Mouse (Mus musculus) gastrocnemius, adult 2 months (tissue): Measurements from ENCODE around the gene Spdef. TPM values are rescaled to one million over a fixed set of nuclear protein-coding genes. Genes with fewer than 3 reads are reported as not detected.

Source experiments
- DNase-seq: peaks from one replicate; pipeline ENCODE4 v3.0.0; 2022
- H3K27ac ChIP-seq: fragments of 200-600 bp; 2 replicates; pipeline ENCODE4 v1.8.1; 2022; ENCODE audit warnings: mild to moderate bottlenecking
- H3K4me3 ChIP-seq: fragments of 200-600 bp; 2 replicates; pipeline ENCODE4 v1.8.1; 2022; ENCODE audit warnings: mild to moderate bottlenecking, moderate library complexity
- CTCF ChIP-seq: fragments of 200-600 bp; IDR thresholded peaks from 2 replicates; pipeline ENCODE4 v1.8.1; 2022; ENCODE audit warnings: antibody characterized with exemption, mild to moderate bottlenecking, moderate library complexity
- intact Hi-C: fragments of 180-260 bp; cut with DNase I; formaldehyde crosslinking; loops from one replicate; pipeline ENCODE4 v1.15.1; 2025
- total RNA-seq, 2 experiments: library from RNA; stranded (reverse); gene quantifications; 2 replicates each; pipeline ENCODE4 v1.2.3; 2021

The Spdef gene
- total RNA-seq, 2 experiments from 2014 or later = not detected

DNA sequence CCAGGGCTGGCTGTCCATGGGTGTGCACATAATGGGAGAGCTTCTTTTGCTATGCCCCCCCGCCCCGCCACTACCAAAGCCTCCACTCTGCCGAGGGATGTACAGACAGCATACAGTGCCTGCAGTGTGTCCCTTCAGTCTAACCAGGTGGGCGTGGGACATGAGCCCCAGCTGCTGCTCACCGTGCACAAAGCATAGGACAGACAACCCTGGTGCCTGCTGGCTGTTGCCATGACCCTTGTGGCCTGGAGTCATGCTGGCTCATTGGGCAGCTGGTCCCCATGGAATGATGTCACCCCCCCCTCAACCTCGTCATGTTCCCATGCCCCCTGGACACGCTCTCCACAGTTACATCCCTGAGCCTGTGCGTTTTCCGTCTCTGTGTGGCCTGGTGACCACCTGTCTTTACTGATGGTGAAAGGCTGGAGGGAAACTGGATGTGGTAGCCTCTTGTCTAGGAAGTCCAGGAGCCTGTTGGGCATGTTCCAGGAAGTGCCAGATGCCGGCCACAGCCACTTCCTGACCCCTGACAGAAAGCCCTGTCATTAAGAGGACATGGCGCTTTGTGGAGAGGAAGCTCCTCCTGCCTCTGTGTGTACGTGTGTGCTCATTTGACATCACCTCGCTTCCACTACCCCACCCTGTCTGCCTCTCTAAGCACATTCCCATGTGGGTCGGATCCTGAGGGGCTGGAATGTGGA is 37.6 kb downstream of the Spdef start:
- Histone ChIP-seq H3K4me3 (no peak overlapping the region), H3K27ac (no peak overlapping the region)
- no peak for TF ChIP-seq CTCF
- DNase-seq = no peak
- intact Hi-C loops = no loop called here

DNA sequence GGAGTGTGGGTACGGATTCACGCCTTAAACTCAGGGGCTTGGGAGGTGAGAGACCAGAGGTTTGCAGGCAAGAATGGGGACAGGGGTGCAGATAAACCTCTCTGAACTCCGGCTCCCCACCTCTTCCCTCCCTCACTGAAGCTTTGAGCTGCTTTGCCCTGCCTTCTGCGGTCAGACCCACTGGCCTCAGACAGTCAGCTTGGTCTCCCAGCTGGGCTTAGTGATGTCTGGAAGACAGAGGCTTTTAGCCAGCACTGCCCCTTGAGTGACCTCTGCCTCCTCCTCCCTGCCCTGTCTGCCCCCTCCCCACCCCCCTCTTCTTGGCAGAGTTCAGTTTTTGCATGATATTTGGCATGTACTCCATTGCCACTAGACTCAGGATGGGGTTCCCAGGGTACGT is 42.4 kb downstream of the Spdef start:
- DNase-seq = no peak
- H3K4me3 ChIP-seq = no peak overlapping the region
- intact Hi-C loops = no loop called here
- no peak overlapping the region for H3K27ac ChIP-seq
- no peak for TF ChIP-seq CTCF

DNA sequence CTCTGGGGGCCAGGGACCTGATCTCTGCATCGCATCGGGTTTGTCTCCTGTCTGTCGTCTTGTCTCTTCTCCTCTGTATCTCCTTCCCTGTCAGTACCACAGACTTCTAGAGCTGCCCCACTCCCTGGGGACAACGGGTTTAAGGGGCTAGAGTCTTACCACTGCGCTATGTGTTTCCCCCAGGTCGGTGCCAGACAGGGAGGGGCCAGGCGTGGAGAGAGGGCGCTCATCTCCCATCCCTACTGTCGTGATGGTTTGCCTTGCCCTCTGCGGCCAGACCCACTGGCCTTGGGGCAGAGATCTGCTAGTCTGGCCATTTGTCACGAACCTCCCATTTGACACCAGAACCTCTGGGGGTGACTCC is 43.2 kb downstream of the Spdef start:
- intact Hi-C loops = no loop called here
- no peak overlapping the region for H3K27ac ChIP-seq
- DNase-seq = no peak
- peak overlapping the region; percentile 55; the same call in 1 of the 2 replicates for H3K4me3 ChIP-seq
- no peak for TF ChIP-seq CTCF

DNA sequence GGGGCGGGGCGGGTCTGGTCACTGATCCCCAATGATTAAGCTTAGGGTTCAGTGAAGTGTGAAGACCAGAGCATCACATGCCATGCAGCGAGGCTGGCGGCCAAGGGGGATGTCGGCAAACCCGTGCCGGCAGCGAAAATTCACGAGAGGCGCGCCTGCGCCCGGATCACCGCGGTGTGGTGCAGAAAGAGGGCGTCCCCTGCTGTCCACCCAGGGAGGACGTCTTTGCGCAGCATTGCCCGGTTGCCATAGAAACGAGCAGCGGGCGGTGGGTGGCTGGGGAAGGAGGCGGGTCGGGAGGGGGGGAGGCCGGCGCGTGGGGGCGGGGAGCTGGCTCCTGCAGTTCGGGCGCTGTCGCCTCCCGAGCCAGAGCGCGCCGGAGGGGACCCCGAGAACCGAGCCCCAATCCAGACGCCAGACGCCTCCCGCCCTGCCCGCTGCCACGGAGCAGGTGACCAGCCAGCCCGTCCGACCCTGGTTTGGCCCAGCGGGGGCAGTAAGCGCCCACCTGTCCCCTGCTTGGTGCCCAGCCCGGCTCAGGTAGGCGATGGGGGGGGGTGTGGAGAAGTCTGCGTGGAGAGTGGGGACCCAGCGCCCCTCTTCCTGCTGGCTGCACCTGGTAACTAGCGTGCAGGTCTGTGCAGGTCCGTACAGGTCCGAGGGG is 43.7 kb downstream of the Spdef start:
- Histone ChIP-seq H3K27ac (no peak overlapping the region), H3K4me3 (peak overlapping the region; percentile 55)
- TF ChIP-seq CTCF = peak; percentile 40
- intact Hi-C loops = no loop called here
- DNase-seq = peak; percentile 41

DNA sequence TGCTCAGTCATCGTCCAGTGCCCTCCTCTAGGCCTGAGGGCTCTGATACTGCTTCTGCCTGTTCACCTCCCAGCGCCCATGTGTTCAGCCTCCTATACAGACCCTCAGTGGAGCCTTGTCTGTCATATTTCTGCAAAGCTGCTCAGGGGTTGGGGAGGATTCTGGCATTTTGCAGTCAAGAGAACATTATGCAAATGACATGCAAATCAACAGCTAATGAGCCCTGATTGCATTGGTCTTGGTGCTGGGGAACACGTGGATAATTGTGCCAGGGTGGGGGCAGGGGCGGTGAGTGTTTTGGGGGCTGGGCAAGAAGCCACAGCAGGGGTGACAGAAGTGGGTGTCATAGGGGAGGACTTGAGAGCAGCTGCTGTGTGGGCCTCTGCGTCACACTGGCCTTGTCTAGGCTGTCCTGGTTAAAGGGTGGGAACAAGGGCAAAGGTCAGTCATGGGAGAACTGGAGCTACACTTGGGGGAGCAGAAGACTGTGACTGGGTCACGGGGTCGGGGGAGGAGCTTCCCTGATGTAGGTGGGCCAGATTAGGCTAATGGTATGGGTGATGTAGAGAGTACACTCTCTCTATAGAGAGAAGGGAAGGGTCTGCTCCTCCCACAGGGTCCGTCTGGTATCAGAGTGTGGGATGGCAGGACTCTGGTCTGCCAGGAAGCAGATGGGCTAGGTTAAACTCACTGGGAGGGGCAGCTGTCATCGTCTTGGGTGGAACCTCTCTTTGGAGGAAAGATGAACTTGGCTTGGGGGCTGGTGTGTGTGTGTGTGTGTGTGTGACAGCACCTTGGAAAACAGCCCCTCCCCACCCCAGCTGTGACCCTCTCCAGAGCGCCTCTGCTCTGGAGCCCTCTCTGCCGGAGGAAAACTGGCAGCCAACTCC is 49.6 kb downstream of the Spdef start:
- no peak for DNase-seq
- no peak overlapping the region for H3K4me3 ChIP-seq
- no peak overlapping the region for H3K27ac ChIP-seq
- TF ChIP-seq CTCF = no peak
- intact Hi-C loops = no loop called here

DNA sequence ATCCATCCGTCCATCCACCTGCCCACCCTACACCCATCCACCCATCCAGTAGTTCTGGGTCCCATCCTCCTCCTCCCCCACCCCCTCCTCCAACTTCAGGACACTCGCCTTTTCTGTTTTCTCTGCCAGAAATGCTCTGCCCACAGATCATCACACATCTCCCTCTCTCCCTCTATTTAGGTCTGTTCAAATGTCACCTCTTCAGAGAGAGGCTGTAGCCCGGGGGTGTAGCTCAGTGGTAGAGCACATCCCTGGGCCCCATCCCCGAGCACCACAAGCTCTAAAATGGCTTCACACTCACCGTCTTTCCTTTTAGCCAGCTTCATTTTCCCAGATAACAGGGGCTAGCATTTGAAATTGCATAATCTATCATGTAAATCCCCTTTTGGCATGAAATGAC is 51.0 kb downstream of the Spdef start:
- no peak overlapping the region for H3K4me3 ChIP-seq
- no peak for TF ChIP-seq CTCF
- no peak overlapping the region for H3K27ac ChIP-seq
- DNase-seq = no peak
- intact Hi-C loops = no loop called here

DNA sequence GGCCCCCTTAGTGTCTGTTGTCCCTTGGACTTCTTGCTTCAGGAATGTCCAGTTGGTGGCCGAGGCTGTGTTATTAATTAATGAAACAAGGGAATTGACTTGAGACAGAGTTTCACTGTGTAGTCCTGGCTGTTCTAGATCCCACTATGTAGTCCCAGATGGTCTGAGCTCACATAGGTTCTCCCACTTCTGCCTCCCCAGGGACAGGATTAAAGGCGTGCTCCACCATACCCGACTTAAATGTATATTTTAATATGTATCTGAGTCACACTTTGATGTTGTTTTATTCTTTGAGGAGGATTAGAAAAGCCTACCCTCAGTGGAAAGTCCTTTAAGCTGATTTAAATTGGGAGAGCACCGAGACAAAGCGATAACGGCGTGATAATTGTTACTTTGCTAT is 52.5 kb downstream of the Spdef start:
- Histone ChIP-seq H3K27ac (no peak overlapping the region), H3K4me3 (no peak overlapping the region)
- no peak for TF ChIP-seq CTCF
- DNase-seq = no peak
- intact Hi-C loops = no loop called here

DNA sequence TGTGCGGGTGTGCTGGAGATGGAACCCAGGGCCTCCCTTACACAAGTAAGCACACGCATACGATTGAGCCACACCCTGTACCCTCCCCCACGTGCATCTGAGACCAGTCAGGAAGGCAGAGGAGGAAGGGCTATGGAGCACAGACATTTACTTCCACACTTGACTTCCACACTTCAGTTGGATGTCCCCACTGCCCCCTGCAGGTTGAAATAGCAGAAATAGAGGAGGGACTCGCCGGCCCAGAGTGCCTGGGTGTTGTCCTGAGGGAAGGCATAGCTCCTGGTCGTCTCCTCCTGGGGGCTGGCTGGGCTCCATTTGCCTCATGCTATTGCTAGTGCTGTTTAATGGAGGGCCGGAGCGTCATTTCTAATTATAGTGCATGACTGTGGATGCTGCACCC is 53.3 kb downstream of the Spdef start:
- intact Hi-C loops = no loop called here
- no peak for DNase-seq
- no peak; the same call in 1 of the 2 replicates for TF ChIP-seq CTCF
- H3K4me3 ChIP-seq = no peak overlapping the region
- no peak overlapping the region for H3K27ac ChIP-seq

DNA sequence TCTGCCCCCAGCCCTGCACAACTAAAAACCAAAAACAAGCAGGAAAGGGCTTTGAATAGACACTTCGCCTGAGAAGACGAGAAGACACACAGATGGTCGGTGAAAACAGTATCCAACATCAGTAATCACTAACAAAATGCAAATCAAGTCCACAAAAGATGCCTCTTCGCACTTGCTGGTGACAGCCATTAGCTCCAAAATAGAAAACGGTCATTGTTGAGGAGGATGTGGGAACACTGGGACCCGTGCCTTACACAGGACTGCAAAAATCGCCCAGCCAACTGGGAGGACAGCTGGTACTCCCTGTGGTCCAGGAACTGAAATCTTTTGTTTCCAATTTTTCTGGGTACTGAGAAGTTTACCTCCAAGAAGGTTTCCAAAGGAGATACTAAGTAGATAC is 54.8 kb downstream of the Spdef start:
- TF ChIP-seq CTCF = no peak
- intact Hi-C loops = no loop called here
- no peak overlapping the region for H3K4me3 ChIP-seq
- no peak for DNase-seq
- no peak overlapping the region for H3K27ac ChIP-seq

DNA sequence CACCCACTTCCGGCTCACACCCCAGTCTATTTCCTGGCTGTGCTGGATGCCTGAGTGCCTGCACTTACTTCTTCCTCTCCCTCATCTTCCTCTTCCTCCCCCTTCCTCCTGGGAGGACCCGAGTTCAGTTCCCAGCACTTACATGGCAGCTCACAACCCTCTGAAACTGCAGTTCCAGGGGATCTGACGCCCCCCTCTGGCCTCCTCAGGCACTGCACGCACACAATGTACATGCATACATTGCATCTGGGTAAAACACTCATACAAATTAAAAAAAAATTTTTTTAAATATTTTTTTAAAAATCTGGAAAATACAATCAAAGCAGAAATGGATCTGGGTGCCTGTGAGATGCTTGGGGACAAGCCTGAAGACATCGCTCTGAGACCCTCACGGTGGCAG is 57.0 kb downstream of the Spdef start:
- intact Hi-C loops = no loop called here
- TF ChIP-seq CTCF = no peak
- no peak overlapping the region for H3K27ac ChIP-seq
- H3K4me3 ChIP-seq = no peak overlapping the region
- no peak for DNase-seq

Other genes with a start within 250 kb of the Spdef start
- not detected for gene Grm4, start 207.6 kb downstream of the Spdef start, total RNA-seq
- 10 to 100 TPM; 29.6 to 34.1 TPM for gene Hmga1, start 172.5 kb downstream of the Spdef start, total RNA-seq
- 1 to 10 TPM; 3.0 to 3.3 TPM for gene AI413582, start 163.2 kb downstream of the Spdef start, total RNA-seq
- gene Nudt3, start 105.5 kb downstream of the Spdef start, total RNA-seq = 100 to 1,000 TPM; 222 to 261 TPM
- 1 to 10 TPM in 1 of 2 experiments, not detected in 1; 1.4 TPM for gene RPS10-NUDT3, start 93.7 kb downstream of the Spdef start, total RNA-seq
- 100 to 1,000 TPM; 342 to 407 TPM for gene Rps10, start 92.3 kb downstream of the Spdef start, total RNA-seq
- gene Pacsin1, start 73.4 kb downstream of the Spdef start, total RNA-seq = under 1 TPM in 1 of 2 experiments, not detected in 1; 0.18 TPM
- 100 to 1,000 TPM; 182 to 201 TPM for gene D17Wsu92e, start 91.7 kb upstream of the Spdef start, total RNA-seq
- gene Snrpc, start 109.2 kb upstream of the Spdef start, total RNA-seq = 10 to 100 TPM; 68.3 to 71.2 TPM
- 10 to 100 TPM; 25.9 to 26.0 TPM for gene Uhrf1bp1, start 127.5 kb upstream of the Spdef start, total RNA-seq
- 10 to 100 TPM in 1 of 2 experiments, 1 to 10 TPM in 1; 8.8 to 23.4 TPM for gene Anks1, start 180.4 kb upstream of the Spdef start, total RNA-seq
- 10 to 100 TPM; 14.0 to 19.1 TPM for gene Taf11, start 180.9 kb upstream of the Spdef start, total RNA-seq